Mouse (Mus musculus) CH12.LX (cell line): ENCODE measurements around the gene Tbc1d16.

Experiments used
- CHD1 ChIP-seq: IDR thresholded peaks from 2 replicates; pipeline ENCODE4 v1.6.1; 2012; ENCODE audit warnings: low read depth, low read length, improper control_type of control experiment, inconsistent platforms
- CTCF ChIP-seq, 2 experiments: IDR thresholded peaks in 1 of 2; conservative IDR thresholded peaks in 1 of 2; 2 replicates each; pipeline ENCODE4 v1.5.1; 2011 to 2012; ENCODE audit warnings: low read depth in 2 of 2, low read length in 2 of 2, improper control_type of control experiment in 1 of 2, inconsistent platforms in 1 of 2, mild to moderate bottlenecking in 1 of 2, moderate library complexity in 1 of 2
- E2F4 ChIP-seq: IDR thresholded peaks from 2 replicates; pipeline ENCODE4 v1.6.1; 2011; ENCODE audit warnings: low read depth, low read length, improper control_type of control experiment; ENCODE audit not compliant: insufficient replicate concordance
- ELF1 ChIP-seq: IDR thresholded peaks from 2 replicates; pipeline ENCODE4 v1.6.1; 2014; ENCODE audit warnings: low read depth, mild to moderate bottlenecking, inconsistent platforms, low read length, improper control_type of control experiment
- KAT2A ChIP-seq: IDR thresholded peaks from 2 replicates; pipeline ENCODE4 v1.6.1; 2012; ENCODE audit warnings: low read length, improper control_type of control experiment, inconsistent platforms; ENCODE audit not compliant: insufficient replicate concordance
- MEF2A ChIP-seq: IDR thresholded peaks from 2 replicates; pipeline ENCODE4 v1.6.1; 2014; ENCODE audit warnings: low read depth, mild to moderate bottlenecking, inconsistent platforms, low read length, improper control_type of control experiment, borderline replicate concordance
- NRF1 ChIP-seq: IDR thresholded peaks from 2 replicates; pipeline ENCODE4 v1.6.1; 2014; ENCODE audit warnings: low read depth, mild to moderate bottlenecking, inconsistent platforms, low read length, improper control_type of control experiment, moderate library complexity
- POLR2A ChIP-seq: IDR thresholded peaks from 2 replicates; pipeline ENCODE4 v1.6.1; 2011; ENCODE audit warnings: low read depth, mild to moderate bottlenecking, improper control_type of control experiment, low read length
- POLR2AphosphoS2 ChIP-seq: IDR thresholded peaks from 2 replicates; pipeline ENCODE4 v1.6.1; 2011; ENCODE audit warnings: low read depth, low read length, improper control_type of control experiment
- RCOR1 ChIP-seq: conservative IDR thresholded peaks from 2 replicates; pipeline ENCODE4 v1.6.1; 2012; ENCODE audit warnings: low read depth, mild to moderate bottlenecking, inconsistent platforms, low read length, improper control_type of control experiment
- ZC3H11A ChIP-seq: IDR thresholded peaks from 2 replicates; pipeline ENCODE4 v1.6.1; 2012; ENCODE audit warnings: low read depth, mild to moderate bottlenecking, inconsistent platforms, low read length, improper control_type of control experiment

DNA sequence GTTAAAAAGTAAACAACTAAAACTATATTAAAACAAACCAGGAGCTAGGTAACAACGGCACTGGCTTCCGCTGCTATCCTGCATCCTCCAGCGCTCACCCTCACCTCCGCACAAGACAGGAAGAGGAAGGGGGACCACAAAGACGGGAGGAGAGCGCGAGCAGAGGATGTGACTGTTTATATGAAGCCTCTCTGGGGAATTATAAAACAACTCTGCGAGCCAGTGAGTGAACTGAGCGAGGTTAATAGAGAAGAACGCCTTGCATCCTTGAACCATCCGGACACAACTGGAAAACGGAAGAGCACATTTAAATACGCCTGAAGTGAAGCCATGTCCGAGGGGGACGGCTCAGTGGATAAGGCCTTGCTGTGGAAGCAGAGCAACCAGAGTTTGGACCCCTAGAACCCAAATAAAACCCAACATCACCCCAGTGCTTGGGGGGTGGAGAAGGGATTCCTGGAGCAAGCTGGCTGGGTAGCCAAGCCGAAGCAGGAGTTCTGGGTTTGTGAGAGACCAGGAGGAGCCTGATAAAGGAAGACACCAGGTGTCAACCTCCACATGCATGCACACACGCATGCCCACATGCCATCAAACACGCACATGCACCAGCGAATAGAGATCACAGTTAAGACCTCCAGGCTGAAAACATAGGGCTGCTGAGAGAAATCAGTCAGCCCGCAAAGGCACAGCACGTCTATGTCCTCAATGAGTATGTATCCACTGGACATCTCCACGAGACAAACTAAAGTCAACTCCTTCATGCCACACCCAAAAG, 65.2 kb downstream of the Tbc1d16 start:
- TF ChIP-seq POLR2A (no peak), POLR2AphosphoS2 (0 out of 2 replicates have a peak, but pooled peaks have one; percentile 53), NRF1 (peak; percentile 61), CTCF (conservative IDR thresholded peaks at IDR 0.05 in 1 of 2, IDR thresholded peaks at IDR 0.05 in 1 of 2; ENCODE audit: low read depth in 2 of 2, low read length in 2 of 2) (no peak), CHD1 (no peak), ZC3H11A (no peak), MEF2A (no peak), KAT2A (0 out of 2 replicates have a peak, but pooled peaks have one; percentile 36), RCOR1 (no peak), E2F4 (no peak), ELF1 (peak; percentile 50; the same call in 1 of the 2 replicates)
